Mouse (Mus musculus) midbrain, embryonic 11.5 days (tissue): ENCODE data around the gene Olfr284. TPM values are rescaled to one million over a fixed set of nuclear protein-coding genes. Genes with fewer than 3 reads are reported as not detected.

Source experiments
- polyA plus RNA-seq: library from polyadenylated mRNA; unstranded; fragments of >200 nt; fragmentation: Nextera tagmentation; extraction: Ambion mirVana; gene quantifications from 2 replicates; pipeline ENCODE4 v1.2.1, GENCODE M21; 2014

Olfr284 gene
- polyA plus RNA-seq, 1 experiment from 2014 or later: not detected

Other genes starting within 250 kb of the Olfr284 start
- 36.3 TPM in 2 replicates for gene Pfkm, start 248.4 kb downstream of the Olfr284 start, polyA plus RNA-seq
- gene Senp1, start 247.2 kb downstream of the Olfr284 start, polyA plus RNA-seq: 46.2 and 47.6 TPM in 2 replicates
- 44.4 and 49.4 TPM in 2 replicates for gene Asb8, start 175.4 kb downstream of the Olfr284 start, polyA plus RNA-seq
- gene Ccdc184, start 173.8 kb downstream of the Olfr284 start, polyA plus RNA-seq: 12.7 TPM in 2 replicates
- not detected in 2 replicates for gene Olfr288, start 145.4 kb downstream of the Olfr284 start, polyA plus RNA-seq
- gene Gm44579, start 120.0 kb downstream of the Olfr284 start, polyA plus RNA-seq: not detected in 2 replicates
- not detected in 2 replicates for gene Olfr287, start 119.9 kb downstream of the Olfr284 start, polyA plus RNA-seq
- gene Olfr286, start 106.5 kb downstream of the Olfr284 start, polyA plus RNA-seq: not detected in 2 replicates
- not detected in 2 replicates for gene H1fnt, start 83.7 kb downstream of the Olfr284 start, polyA plus RNA-seq
- 1.6 and 1.9 TPM in 2 replicates for gene Zfp641, start 44.8 kb downstream of the Olfr284 start, polyA plus RNA-seq
- gene Olfr285, start 23.6 kb downstream of the Olfr284 start, polyA plus RNA-seq: not detected in 2 replicates
- not detected in 2 replicates for gene Olfr283, start 40.0 kb upstream of the Olfr284 start, polyA plus RNA-seq
- gene Olfr282, start 90.2 kb upstream of the Olfr284 start, polyA plus RNA-seq: not detected in 2 replicates
- not detected in 2 replicates for gene Olfr281, start 111.6 kb upstream of the Olfr284 start, polyA plus RNA-seq
- not detected in 2 replicates for gene OR5BS1P, start 128.9 kb upstream of the Olfr284 start, polyA plus RNA-seq
- gene Lalba, start 141.7 kb upstream of the Olfr284 start, polyA plus RNA-seq: not detected in 2 replicates
- gene Olfr279, start 151.4 kb upstream of the Olfr284 start, polyA plus RNA-seq: not detected in 2 replicates
- gene Kansl2, start 193.3 kb upstream of the Olfr284 start, polyA plus RNA-seq: 131 and 140 TPM in 2 replicates
- gene Ccnt1, start 229.9 kb upstream of the Olfr284 start, polyA plus RNA-seq: 60.7 and 61.9 TPM in 2 replicates
- 0.44 TPM in 1 of 2 replicates, not detected in the other for gene 4930415O20Rik, start 230.0 kb upstream of the Olfr284 start, polyA plus RNA-seq